Mouse (Mus musculus): ENCODE measurements around the gene Cops9. TPM values are rescaled to one million over a fixed set of nuclear protein-coding genes. Genes with fewer than 3 reads are reported as not detected.

The Cops9 gene
- polyA plus RNA-seq, 1 experiment = 507 TPM

DNA sequence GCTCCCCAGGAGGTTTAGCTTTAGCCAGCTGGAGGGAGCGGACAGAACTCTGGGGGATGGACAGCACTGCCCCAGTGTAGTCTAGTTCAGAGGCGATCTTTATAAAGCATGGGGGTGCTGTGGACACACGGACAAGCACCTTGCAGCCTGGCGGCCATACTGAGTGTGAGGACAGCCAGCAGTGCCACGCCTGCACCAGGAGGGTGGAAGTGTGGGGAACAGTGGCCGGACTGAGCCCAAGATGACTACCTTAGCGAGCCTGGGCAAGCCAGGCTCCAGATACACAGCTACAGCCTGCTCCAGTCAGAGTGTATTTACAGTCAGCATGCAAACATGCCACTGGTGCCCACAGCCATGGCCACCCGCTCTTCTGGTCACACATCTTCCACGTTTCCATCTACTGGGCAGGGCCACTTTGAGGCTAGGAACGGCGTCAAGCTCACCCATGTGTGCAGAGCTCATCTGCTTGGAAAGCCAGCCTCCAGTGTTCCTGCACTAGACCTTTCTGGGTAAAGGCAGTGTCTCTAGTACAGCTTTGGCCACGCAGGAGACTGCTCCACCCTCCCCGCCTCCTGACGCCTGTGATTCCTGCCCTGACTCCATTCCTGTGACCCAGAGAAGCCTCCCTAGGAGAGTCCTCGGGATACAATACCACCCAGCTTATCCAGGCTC lies 4.1 kb downstream of the Cops9 start:
- H3K4me2 ChIP-seq (ENCODE audit: low read depth) = no peak overlapping the region
- no peak overlapping the region for H3K4me3 ChIP-seq
- no peaks in the 10 kb centered on the region for H3K27me3 ChIP-seq (ENCODE audit: control insufficient read depth, insufficient read depth, insufficient read length)
- no peak overlapping the region for H3ac ChIP-seq (ENCODE audit: control insufficient read depth, insufficient read length)
- TF ChIP-seq POLR2A (IDR thresholded peaks at IDR 0.05; ENCODE audit: insufficient read length, low read depth) = no peak
- no peak for TF ChIP-seq MAX (IDR thresholded peaks at IDR 0.05; ENCODE audit: low read depth)
- TF ChIP-seq POLR2AphosphoS2 (IDR thresholded peaks at IDR 0.05; ENCODE audit: insufficient read length, low read depth) = no peak
- no peak for TF ChIP-seq USF1 (IDR thresholded peaks at IDR 0.05; ENCODE audit: low read depth)
- no peak for TF ChIP-seq TCF3 (IDR thresholded peaks at IDR 0.05; ENCODE audit: insufficient read length, low read depth)
- peaks cover 21% of the 10 kb centered on the region for H3K79me2 ChIP-seq (ENCODE audit: control insufficient read depth, insufficient read depth)
- peaks cover 23% of the 10 kb centered on the region for H3K36me3 ChIP-seq (ENCODE audit: control insufficient read depth, insufficient read depth)

- H3K4me2 ChIP-seq (ENCODE audit: low read depth) = no peak overlapping the region
- peaks cover 21% of the 10 kb centered on the region for H3K79me2 ChIP-seq (ENCODE audit: control insufficient read depth, insufficient read depth)
- H3ac ChIP-seq (ENCODE audit: control insufficient read depth, insufficient read length) = no peak overlapping the region
Measured at GRCm38 (mm10) chr1:92636676-92637075, 5.1 kb downstream of the Cops9 start.

DNA sequence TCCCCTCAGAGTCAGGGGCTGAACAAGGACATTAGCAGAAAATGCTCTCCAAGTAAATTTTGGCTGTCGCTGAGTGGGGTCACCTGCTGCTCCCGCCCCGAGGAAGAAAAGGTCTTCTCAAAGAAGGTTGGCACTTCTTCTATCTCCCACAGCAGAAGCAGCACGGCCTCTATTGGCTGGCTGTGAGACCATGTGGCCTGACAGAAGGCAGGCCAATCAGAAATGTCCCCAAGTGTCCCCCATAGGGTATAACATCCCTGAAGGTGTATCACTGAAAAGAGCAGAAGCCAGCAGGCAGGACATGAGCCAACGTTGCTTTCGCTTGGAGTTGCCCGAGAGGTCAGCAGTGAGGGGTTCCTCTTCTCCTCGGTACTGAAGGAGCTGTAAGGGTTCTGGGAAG lies 5.8 kb downstream of the Cops9 start:
- H3ac ChIP-seq (ENCODE audit: control insufficient read depth, insufficient read length) = no peak overlapping the region
- peaks cover 16% of the 10 kb centered on the region for H3K79me2 ChIP-seq (ENCODE audit: control insufficient read depth, insufficient read depth)
- H3K36me3 ChIP-seq (ENCODE audit: control insufficient read depth, insufficient read depth) = peaks cover 23% of the 10 kb centered on the region
- no peaks in the 10 kb centered on the region for H3K27me3 ChIP-seq (ENCODE audit: control insufficient read depth, insufficient read depth, insufficient read length)
- H3K4me3 ChIP-seq = no peak overlapping the region
- TF ChIP-seq REST (IDR thresholded peaks at IDR 0.05; ENCODE audit: insufficient read depth, insufficient read length) (no peak), MAX (IDR thresholded peaks at IDR 0.05; ENCODE audit: low read depth) (no peak), POLR2A (IDR thresholded peaks at IDR 0.05; ENCODE audit: insufficient read length, low read depth) (no peak)
- no peak overlapping the region for H3K4me2 ChIP-seq (ENCODE audit: low read depth)

More at GRCm38 (mm10) chr1:92636676-92637075, 5.1 kb downstream of the Cops9 start:
- Histone ChIP-seq H3K27me3 (ENCODE audit: control insufficient read depth, insufficient read depth, insufficient read length) (no peaks in the 10 kb centered on the region), H3K4me3 (no peak overlapping the region), H3K36me3 (ENCODE audit: control insufficient read depth, insufficient read depth) (peaks cover 23% of the 10 kb centered on the region)
- no peak for TF ChIP-seq TCF12 (IDR thresholded peaks at IDR 0.05; ENCODE audit: insufficient read depth, poor library complexity, severe bottlenecking)
- peak; percentile 23 for TF ChIP-seq POLR2A (IDR thresholded peaks at IDR 0.05; ENCODE audit: insufficient read length, low read depth)

GRCm38 (mm10) chr1:92634976-92635599 lies 6.7 kb downstream of the Cops9 start:
- no peaks in the 10 kb centered on the region for H3K27me3 ChIP-seq (ENCODE audit: control insufficient read depth, insufficient read depth, insufficient read length)
- no peak overlapping the region for H3ac ChIP-seq (ENCODE audit: control insufficient read depth, insufficient read length)
- H3K4me2 ChIP-seq (ENCODE audit: low read depth) = no peak overlapping the region
- no peak for TF ChIP-seq USF1 (IDR thresholded peaks at IDR 0.05; ENCODE audit: low read depth)
- no peak for TF ChIP-seq MYOG (IDR thresholded peaks at IDR 0.05; ENCODE audit: control insufficient read depth in 1 of 3, insufficient read depth in 1 of 3, insufficient read length in 2 of 3, low read depth in 2 of 3)
- no peak for TF ChIP-seq REST (IDR thresholded peaks at IDR 0.05; ENCODE audit: insufficient read depth, insufficient read length)
- TF ChIP-seq MAX (IDR thresholded peaks at IDR 0.05; ENCODE audit: low read depth) = no peak
- no peak for TF ChIP-seq TCF12 (IDR thresholded peaks at IDR 0.05; ENCODE audit: insufficient read depth, poor library complexity, severe bottlenecking)
- no peak for TF ChIP-seq CEBPB (IDR thresholded peaks at IDR 0.05; ENCODE audit: insufficient read depth, poor library complexity, severe bottlenecking)
- TF ChIP-seq POLR2AphosphoS2 (IDR thresholded peaks at IDR 0.05; ENCODE audit: insufficient read length, low read depth) = no peak
- TF ChIP-seq MYOD1 (IDR thresholded peaks at IDR 0.05; ENCODE audit: control insufficient read depth in 1 of 3, insufficient read length in 2 of 3, low read depth in 2 of 3) = no peak
- TF ChIP-seq POLR2A (IDR thresholded peaks at IDR 0.05; ENCODE audit: insufficient read length, low read depth) = no peak
- TF ChIP-seq TCF3 (IDR thresholded peaks at IDR 0.05; ENCODE audit: insufficient read length, low read depth) = no peak
- peaks cover 23% of the 10 kb centered on the region for H3K36me3 ChIP-seq (ENCODE audit: control insufficient read depth, insufficient read depth)
- peaks cover 6% of the 10 kb centered on the region for H3K79me2 ChIP-seq (ENCODE audit: control insufficient read depth, insufficient read depth)
- no peak overlapping the region for H3K4me3 ChIP-seq

DNA sequence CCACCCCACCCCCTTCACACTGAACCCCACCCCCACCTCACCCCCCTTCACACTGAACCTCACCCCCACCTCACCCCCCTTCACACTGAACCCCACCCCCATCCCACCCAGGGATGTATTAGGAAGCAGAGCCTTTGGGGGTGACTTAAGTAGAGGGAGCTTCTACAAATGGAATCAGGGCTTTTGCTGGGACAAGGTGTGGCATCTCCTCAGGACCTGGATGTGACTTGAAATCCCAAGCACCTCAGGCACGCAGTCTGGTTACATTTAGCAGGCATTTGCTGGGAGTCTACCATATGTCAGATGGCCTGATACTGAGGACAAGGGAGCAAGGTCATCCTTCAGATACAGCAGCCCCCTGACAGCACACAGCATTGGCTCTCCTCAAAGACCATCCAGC lies 7.2 kb downstream of the Cops9 start:
- Histone ChIP-seq H3K27me3 (ENCODE audit: control insufficient read depth, insufficient read depth, insufficient read length) (no peaks in the 10 kb centered on the region), H3ac (ENCODE audit: control insufficient read depth, insufficient read length) (no peak overlapping the region), H3K4me3 (no peak overlapping the region), H3K36me3 (ENCODE audit: control insufficient read depth, insufficient read depth) (peaks cover 23% of the 10 kb centered on the region), H3K4me2 (ENCODE audit: low read depth) (no peak overlapping the region), H3K79me2 (ENCODE audit: control insufficient read depth, insufficient read depth) (peaks cover 1% of the 10 kb centered on the region)
- TF ChIP-seq REST (IDR thresholded peaks at IDR 0.05; ENCODE audit: insufficient read depth, insufficient read length) = no peak
- TF ChIP-seq TCF3 (IDR thresholded peaks at IDR 0.05; ENCODE audit: insufficient read length, low read depth) = no peak
- no peak for TF ChIP-seq CEBPB (IDR thresholded peaks at IDR 0.05; ENCODE audit: insufficient read depth, poor library complexity, severe bottlenecking)
- no peak for TF ChIP-seq E2F4 (IDR thresholded peaks at IDR 0.05; ENCODE audit: insufficient read depth)
- TF ChIP-seq MAX (IDR thresholded peaks at IDR 0.05; ENCODE audit: low read depth) = no peak
- TF ChIP-seq POLR2AphosphoS2 (IDR thresholded peaks at IDR 0.05; ENCODE audit: insufficient read length, low read depth) = no peak
- TF ChIP-seq SRF (IDR thresholded peaks at IDR 0.05; ENCODE audit: control insufficient read depth, insufficient read length, low read depth) = no peak
- no peak for TF ChIP-seq USF1 (IDR thresholded peaks at IDR 0.05; ENCODE audit: low read depth)
- no peak for TF ChIP-seq MYOD1 (IDR thresholded peaks at IDR 0.05; ENCODE audit: control insufficient read depth in 1 of 3, insufficient read length in 2 of 3, low read depth in 2 of 3)
- TF ChIP-seq MYOG (IDR thresholded peaks at IDR 0.05; ENCODE audit: control insufficient read depth in 1 of 3, insufficient read depth in 1 of 3, insufficient read length in 2 of 3, low read depth in 2 of 3) = no peak
- no peak for TF ChIP-seq TCF12 (IDR thresholded peaks at IDR 0.05; ENCODE audit: insufficient read depth, poor library complexity, severe bottlenecking)
- no peak for TF ChIP-seq POLR2A (IDR thresholded peaks at IDR 0.05; ENCODE audit: insufficient read length, low read depth)

Measured in myocyte (in vitro differentiated cells).